Mouse (Mus musculus) E14TG2a.4 (cell line): ENCODE results near the gene Ankrd28.

ENCODE experiments used
- CTCF ChIP-seq: conservative IDR thresholded peaks from 2 replicates; pipeline ENCODE4 v1.5.1; 2014; ENCODE audit warnings: low read length
- NANOG ChIP-seq: IDR thresholded peaks from 2 replicates; pipeline ENCODE4 v1.6.1; 2014; ENCODE audit warnings: borderline replicate concordance, low read length, mixed read lengths
- POU5F1 ChIP-seq: IDR thresholded peaks from 2 replicates; pipeline ENCODE4 v1.6.1; 2014; ENCODE audit warnings: low read length, borderline replicate concordance

GRCm38 (mm10) chr14:31692536-31692935 lies 137.9 kb downstream of the Ankrd28 start:
- TF ChIP-seq CTCF (no peak), POU5F1 (no peak), NANOG (no peak)
